Mouse (Mus musculus) adipose tissue, adult 10 weeks (tissue): Measurements from ENCODE around the gene Gpat2. TPM values are rescaled to one million over a fixed set of nuclear protein-coding genes. Genes with fewer than 3 reads are reported as not detected.

Experiments used
- polyA plus RNA-seq: library from polyadenylated mRNA; stranded (reverse); fragments of 350-450 nt; fragmentation: Illumina TruSeq; extraction: RNeasy Lipid Tissue Mini Kit (QIAGEN cat#74804); gene quantifications from one replicate; pipeline ENCODE4 v1.2.3, GENCODE M21; 2014; ENCODE audit warnings: low read depth, low replicate concordance

Gpat2 gene
- polyA plus RNA-seq, result 0.73 TPM

DNA sequence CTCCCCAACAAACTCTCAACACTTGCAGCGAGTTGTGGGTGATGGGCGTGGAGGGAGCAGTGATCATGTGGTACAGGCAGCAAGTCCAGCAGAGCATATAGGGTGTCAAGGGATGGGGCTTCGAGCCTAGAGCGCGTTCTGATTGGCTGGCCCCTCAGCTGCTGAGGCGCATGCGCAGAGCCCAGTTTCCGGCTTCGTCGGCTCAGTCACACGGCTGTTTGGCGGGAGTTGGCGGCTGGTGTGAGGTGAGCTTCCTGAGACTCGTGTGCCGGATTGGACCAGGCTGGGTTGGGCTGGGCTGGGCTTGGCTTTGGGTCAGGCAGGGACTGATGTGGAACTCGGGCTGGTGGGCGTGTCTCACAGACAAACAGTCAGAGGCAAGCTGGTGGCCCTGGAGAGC is at the start of gene Gpat2:
TSS of gene Gpat2 (plus strand) at position 223 of the 400 bp plus-strand sequence.

DNA sequence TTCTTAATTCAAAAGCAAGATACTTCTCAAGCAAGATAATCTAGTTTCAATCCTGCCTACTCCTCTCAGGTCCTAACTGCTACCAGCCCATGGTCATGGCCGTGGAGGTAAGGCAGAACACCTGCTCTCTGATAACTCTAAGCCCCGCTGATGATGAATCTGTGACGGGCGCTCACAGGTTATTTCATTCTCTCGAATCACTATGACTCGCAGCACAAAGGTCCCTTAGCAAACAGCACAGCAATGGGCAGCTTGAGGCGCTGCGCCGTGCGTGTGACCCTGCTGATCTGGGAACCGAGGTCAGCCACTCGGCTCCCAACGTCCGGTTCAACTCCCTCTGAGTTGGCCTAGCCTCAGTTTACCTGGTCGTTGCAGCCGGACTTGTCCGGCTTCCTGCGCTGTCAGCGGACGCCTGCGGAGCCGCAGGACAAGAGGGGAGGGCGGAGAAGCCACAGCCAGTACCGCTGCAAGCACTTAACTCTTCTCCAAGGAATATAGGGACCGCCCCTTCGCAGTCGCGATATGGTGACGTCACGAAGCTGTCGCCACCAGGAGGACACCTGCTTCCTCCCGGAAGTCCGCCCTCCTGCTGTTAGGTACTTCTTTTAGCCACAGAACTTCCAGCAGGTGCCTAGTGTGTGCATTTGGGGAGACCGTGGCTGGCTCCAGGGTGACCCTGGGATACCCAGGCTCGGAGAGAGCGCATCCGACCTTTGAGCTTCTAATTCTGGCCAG is 19.2 kb downstream of the Gpat2 start, which contains the start of gene Fahd2a:
TSS of gene Fahd2a (minus strand) at position 511 of the 735 bp plus-strand sequence.

Other genes with a start within 250 kb of the Gpat2 start
- 3.2 TPM for gene 1810024B03Rik, start 216.9 kb upstream of the Gpat2 start, polyA plus RNA-seq
- gene Snrnp200, start 216.8 kb upstream of the Gpat2 start, polyA plus RNA-seq, result 44.5 TPM
- 51.1 TPM for gene Ciao1, start 177.4 kb upstream of the Gpat2 start, polyA plus RNA-seq
- 38.5 TPM for gene Tmem127, start 177.3 kb upstream of the Gpat2 start, polyA plus RNA-seq
- 48.1 TPM for gene Stard7, start 155.0 kb upstream of the Gpat2 start, polyA plus RNA-seq
- 1.4 TPM for gene Dusp2, start 89.0 kb upstream of the Gpat2 start, polyA plus RNA-seq
- not detected for gene Astl, start 86.6 kb upstream of the Gpat2 start, polyA plus RNA-seq
- gene Adra2b, start 62.0 kb upstream of the Gpat2 start, polyA plus RNA-seq, result 0.57 TPM
- gene Fahd2a, start 19.4 kb downstream of the Gpat2 start, polyA plus RNA-seq, result 43.4 TPM
- 28.1 TPM for gene Kcnip3, start 96.9 kb downstream of the Gpat2 start, polyA plus RNA-seq
- 364 TPM for gene Prom2, start 116.3 kb downstream of the Gpat2 start, polyA plus RNA-seq
- gene Zfp661, start 161.9 kb downstream of the Gpat2 start, polyA plus RNA-seq, result 4.7 TPM
- gene Mrps5, start 162.0 kb downstream of the Gpat2 start, polyA plus RNA-seq, result 60.1 TPM
- 92.9 TPM for gene Mal, start 231.5 kb downstream of the Gpat2 start, polyA plus RNA-seq